In genomic region chr9:45317635-45318034, GRCm38 (mm10) we compare ENCODE assay signal across 17 mouse cellular contexts. TPM values are rescaled to one million over a fixed set of nuclear protein-coding genes. Genes with fewer than 3 reads are reported as not detected.
DNase-seq lines count a peak whose midpoint lies in the region; ATAC-seq and TF ChIP-seq lines count a peak whose summit lies in the region.
"Had no signal": no experiment of that assay in that cellular context is flagged by ENCODE, and none has a peak within 500 bp of the region (broad histone marks: within the 10 kb centered on the region; RNA-seq: fewer than 3 reads in every experiment).

No protein-coding gene starts in this region.

- peak; percentile 33 to 56 for DNase-seq in adrenal gland, postnatal 36 days
- no peak for DNase-seq in adrenal gland, adult 18-20 months (ENCODE audit: low spot score in 2 of 2)
- peak; percentile 74 for DNase-seq in kidney, adult 2 months
- peak; percentile 10 for DNase-seq in fibroblast of lung, adult 2 months (ENCODE audit: low read depth)
- DNase-seq in lung, postnatal 4 days: peak; percentile 42 to 57
- no peak for DNase-seq in spleen, postnatal 10 days (ENCODE audit: low spot score in 2 of 2)
- DNase-seq in urinary bladder, postnatal 4 days (ENCODE audit: low spot score in 2 of 2): no peak
- DNase-seq: midbrain, embryonic 14.5 days; spleen, adult 18-20 months; thymus, postnatal 25 days had no signal

- H3K4me2 ChIP-seq in kidney, embryonic 14.5 days (replicated peaks; ENCODE audit: low read depth, low read length): no peak overlapping the region
- H3K4me2 ChIP-seq: forebrain, embryonic 15.5 days; heart, embryonic 12.5 days; intestine, embryonic 15.5 days had no signal

- no peaks in the 10 kb centered on the region for H3K4me1 ChIP-seq in kidney, adult 2 months (ENCODE audit: control insufficient read depth, insufficient read depth, low read length)
- no peaks in the 10 kb centered on the region for H3K4me1 ChIP-seq in kidney, embryonic 14.5 days (ENCODE audit: control insufficient read depth, insufficient read depth, low read length)
- H3K4me1 ChIP-seq: forebrain, embryonic 15.5 days; heart, embryonic 12.5 days had no signal

- H3K4me3 ChIP-seq in kidney, adult 2 months (ENCODE audit: insufficient read depth, low read depth, low read length): no peak overlapping the region
- H3K4me3 ChIP-seq in kidney, embryonic 14.5 days (ENCODE audit: low read length): no peak overlapping the region
- H3K4me3 ChIP-seq: forebrain, embryonic 15.5 days; heart, embryonic 12.5 days; intestine, embryonic 15.5 days had no signal

- H3K9ac ChIP-seq in kidney, embryonic 14.5 days (ENCODE audit: low read depth, low read length): no peak overlapping the region
- H3K9ac ChIP-seq: forebrain, embryonic 15.5 days; heart, embryonic 12.5 days; intestine, embryonic 15.5 days; liver, embryonic 14.5 days had no signal

- TF ChIP-seq POLR2A in kidney, adult 2 months (IDR thresholded peaks at IDR 0.05; ENCODE audit: low read depth, low read length): no peak

- TF ChIP-seq CTCF in kidney, adult 2 months (conservative IDR thresholded peaks at IDR 0.05; ENCODE audit: insufficient read depth, insufficient read length, low read depth, low read length): no peak

- H3K27ac ChIP-seq in kidney, adult 2 months (ENCODE audit: insufficient read depth, low read depth, low read length): no peak overlapping the region
- no peak overlapping the region for H3K27ac ChIP-seq in kidney, embryonic 14.5 days (ENCODE audit: low read depth, low read length)
- H3K27ac ChIP-seq: forebrain, embryonic 15.5 days; intestine, embryonic 15.5 days; liver, embryonic 14.5 days had no signal

- ATAC-seq in kidney, embryonic 14.5 days (ENCODE audit: low FRiP score, low TSS enrichment): no peak
- ATAC-seq: forebrain, embryonic 15.5 days; intestine, embryonic 15.5 days had no signal

- 50% methylated on average over 3 of the region's 3 CpGs for WGBS in kidney, adult 2 months
- WGBS in kidney, embryonic 14.5 days: 79% methylated on average over 3 of the region's 3 CpGs

- no peaks in the 10 kb centered on the region for H3K9me3 ChIP-seq in kidney, embryonic 14.5 days (ENCODE audit: control insufficient read depth, low read length)
- H3K9me3 ChIP-seq: forebrain, embryonic 15.5 days; heart, embryonic 12.5 days; intestine, embryonic 15.5 days had no signal

- no peaks in the 10 kb centered on the region for H3K36me3 ChIP-seq in kidney, adult 2 months (ENCODE audit: control insufficient read depth, insufficient read depth, low read length)
- no peaks in the 10 kb centered on the region for H3K36me3 ChIP-seq in kidney, embryonic 14.5 days (ENCODE audit: control insufficient read depth, insufficient read depth, low read length)
- H3K36me3 ChIP-seq: forebrain, embryonic 15.5 days; heart, embryonic 12.5 days; intestine, embryonic 15.5 days had no signal

- H3K27me3 ChIP-seq in kidney, adult 2 months (replicated peaks; ENCODE audit: control insufficient read depth, insufficient read depth, low read length): no peaks in the 10 kb centered on the region
- peaks cover 4% of the 10 kb centered on the region; the same call in 1 of the 2 replicates for H3K27me3 ChIP-seq in kidney, embryonic 14.5 days (ENCODE audit: control insufficient read depth, insufficient read depth, low read length)
- H3K27me3 ChIP-seq: forebrain, embryonic 15.5 days; intestine, embryonic 15.5 days had no signal

RNA-seq across cellular contexts. Expression of gene Tmprss13, which starts 1.3 kb away (rescaled TPM):
- total RNA-seq in adrenal gland, postnatal 36 days (2021): under 1 TPM; 0.20 to 0.23 TPM
- under 1 TPM; 0.10 to 0.27 TPM for total RNA-seq in adrenal gland, adult 18-20 months (2021)
- polyA plus RNA-seq in kidney, adult 2 months (2012; rRNA removed): 0.56 and 0.64 TPM in 2 replicates
- 0.06 and 0.08 TPM in 2 replicates for polyA plus RNA-seq in kidney, embryonic 14.5 days (2014; fragmentation: Nextera tagmentation; extraction: Ambion mirVana)
- total RNA-seq: left cerebral cortex, adult 8-10 months had no signal
- polyA plus RNA-seq: C2C12; forebrain, embryonic 15.5 days; heart, embryonic 12.5 days; liver, embryonic 14.5 days had no signal

RNA-seq across cellular contexts. Expression of gene Il10ra, which starts 48.7 kb away (rescaled TPM):
- total RNA-seq in adrenal gland, postnatal 36 days (2021): 1 to 10 TPM; 2.4 to 2.5 TPM
- 1 to 10 TPM; 3.8 to 4.3 TPM for total RNA-seq in adrenal gland, adult 18-20 months (2021)
- 3.3 and 5.3 TPM in 2 replicates for polyA plus RNA-seq in kidney, adult 2 months (2012; rRNA removed)
- 0.31 and 0.97 TPM in 2 replicates for polyA plus RNA-seq in kidney, embryonic 14.5 days (2014; fragmentation: Nextera tagmentation; extraction: Ambion mirVana)
- polyA plus RNA-seq: C2C12 had no signal

RNA-seq across cellular contexts. Expression of gene Fxyd6, which starts 52.4 kb away (rescaled TPM):
- 100 to 1,000 TPM; 222 to 224 TPM for total RNA-seq in adrenal gland, postnatal 36 days (2021)
- 100 to 1,000 TPM; 209 to 250 TPM for total RNA-seq in adrenal gland, adult 18-20 months (2021)
- 16.3 and 20.3 TPM in 2 replicates for polyA plus RNA-seq in kidney, adult 2 months (2012; rRNA removed)
- 139 and 156 TPM in 2 replicates for polyA plus RNA-seq in kidney, embryonic 14.5 days (2014; fragmentation: Nextera tagmentation; extraction: Ambion mirVana)
- polyA plus RNA-seq: C2C12 had no signal

Comparison
In these comparisons a context has a peak if more than half of its experiments do, and no peak if none do; other contexts are left out.
1. DNase-seq: peak in adrenal gland, postnatal 36 days (2 of 2), kidney, adult 2 months (single experiment), fibroblast of lung, adult 2 months (single experiment) and lung, postnatal 4 days (2 of 2); none in adrenal gland, adult 18-20 months (0 of 2), spleen, postnatal 10 days (0 of 2) and urinary bladder, postnatal 4 days (0 of 2).